Mouse (Mus musculus): Measurements from ENCODE around the gene Gpr83. TPM values are rescaled to one million over a fixed set of nuclear protein-coding genes. Genes with fewer than 3 reads are reported as not detected.

Gene Gpr83
- 0.06 TPM in 1 of 2 replicates, not detected in the other for polyA plus RNA-seq (2015; fragmentation: Nextera tagmentation; extraction: Ambion mirVana)

GRCm38 (mm10) chr9:14859868-14860639 is at the start of gene Gpr83:
Gene Gpr83, plus strand, starts transcription at chr9:14860210.

GRCm38 (mm10) chr9:14903581-14904378 is 43.8 kb downstream of the Gpr83 start, which contains the start of gene Izumo1r:
Gene Izumo1r, minus strand, starts transcription at chr9:14903949.

Other genes with a start within 250 kb of the Gpr83 start
- 8.5 and 9.6 TPM in 2 replicates for gene Amotl1, start 215.2 kb upstream of the Gpr83 start, polyA plus RNA-seq (2015; fragmentation: Nextera tagmentation; extraction: Ambion mirVana)
- 0.06 and 0.39 TPM in 2 replicates for gene Piwil4, start 119.5 kb upstream of the Gpr83 start, polyA plus RNA-seq (2015; fragmentation: Nextera tagmentation; extraction: Ambion mirVana)
- 1.3 TPM in 2 replicates for gene Fut4, start 107.8 kb upstream of the Gpr83 start, polyA plus RNA-seq (2015; fragmentation: Nextera tagmentation; extraction: Ambion mirVana)
- not detected in 2 replicates for gene 1700012B09Rik, start 89.2 kb upstream of the Gpr83 start, polyA plus RNA-seq (2015; fragmentation: Nextera tagmentation; extraction: Ambion mirVana)
- gene Mre11a, start 75.6 kb upstream of the Gpr83 start, polyA plus RNA-seq (2015; fragmentation: Nextera tagmentation; extraction: Ambion mirVana): 7.8 and 14.5 TPM in 2 replicates
- 18.2 and 27.2 TPM in 2 replicates for gene Ankrd49, start 75.4 kb upstream of the Gpr83 start, polyA plus RNA-seq (2015; fragmentation: Nextera tagmentation; extraction: Ambion mirVana)
- gene Izumo1r, start 43.7 kb downstream of the Gpr83 start, polyA plus RNA-seq (2015; fragmentation: Nextera tagmentation; extraction: Ambion mirVana): not detected in 2 replicates
- gene Panx1, start 185.3 kb downstream of the Gpr83 start, polyA plus RNA-seq (2015; fragmentation: Nextera tagmentation; extraction: Ambion mirVana): 27.9 and 43.8 TPM in 2 replicates